Mouse (Mus musculus): ENCODE measurements around the gene Smndc1. TPM values are rescaled to one million over a fixed set of nuclear protein-coding genes. Genes with fewer than 3 reads are reported as not detected.

Smndc1 gene
- 34.7 and 41.6 TPM in 2 replicates for polyA plus RNA-seq (2015; fragmentation: Nextera tagmentation; extraction: Ambion mirVana)

DNA sequence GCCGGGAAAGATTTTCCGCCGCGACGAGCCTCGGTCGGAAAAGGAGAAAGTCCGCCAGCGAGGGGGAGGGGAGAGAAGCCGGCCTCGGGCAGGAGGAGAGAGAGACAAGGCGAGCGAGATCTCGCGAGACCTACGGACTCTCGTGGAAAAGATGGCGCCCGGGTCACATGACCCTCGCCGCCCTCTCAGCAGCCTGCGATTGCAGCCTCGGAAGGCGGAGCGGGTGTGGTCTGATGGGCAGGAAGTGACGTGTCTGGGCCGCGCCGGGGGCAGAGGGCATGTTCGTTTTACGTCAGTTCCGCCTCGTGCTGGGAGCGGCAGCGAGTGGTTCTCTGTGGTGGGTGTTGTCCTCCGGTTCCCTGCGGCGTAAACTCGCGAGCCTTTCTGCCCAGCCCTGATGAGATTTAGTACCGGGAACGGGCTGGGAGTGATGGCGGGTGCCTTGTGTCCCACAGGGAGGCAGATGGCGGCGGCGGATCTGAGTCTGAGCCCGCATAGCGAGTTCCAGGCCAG lies at the start of gene Smndc1:
Smndc1 (minus strand) TSS at position 84 of the 513 bp plus-strand sequence.
- peak; percentile 98 for ATAC-seq (ENCODE audit: insufficient number of reproducible peaks, low FRiP score, low TSS enrichment, low read depth)
- no peaks in the 10 kb centered on the region for H3K27me3 ChIP-seq
- peak within 1 kb of the TSS; percentile 100 for H3K4me3 ChIP-seq (replicated peaks)
- under 1% methylated on average over 48 of the region's 48 CpGs for whole genome bisulfite sequencing
- no peaks in the 10 kb centered on the region for H3K9me3 ChIP-seq (replicated peaks)
- peaks cover 18% of the 10 kb centered on the region for H3K4me1 ChIP-seq
- H3K9ac ChIP-seq: peak within 1 kb of the TSS; percentile 94
- peak within 1 kb of the TSS; percentile 69 for H3K4me2 ChIP-seq (replicated peaks)
- H3K36me3 ChIP-seq: peaks cover 22% of the 10 kb centered on the region
- H3K27ac ChIP-seq (replicated peaks): peak within 1 kb of the TSS; percentile 99

DNA sequence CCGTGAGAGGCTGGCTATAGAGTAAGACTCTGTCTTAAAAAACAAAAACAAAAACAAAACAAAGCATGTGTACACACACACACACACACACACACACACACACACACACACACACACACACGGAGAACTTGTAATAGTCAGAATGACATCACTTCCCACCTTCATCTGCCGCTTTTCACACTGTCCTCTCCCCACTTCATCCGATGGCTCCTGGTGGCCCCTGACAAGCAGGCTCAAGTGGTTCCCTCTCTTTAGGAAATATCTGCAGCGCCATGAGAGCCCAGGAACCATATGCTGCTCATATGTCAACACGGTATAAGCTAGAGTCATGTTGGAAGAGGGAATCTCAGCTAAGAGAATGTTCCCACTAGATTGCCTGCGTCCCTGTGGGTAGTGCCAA lies 49.0 kb upstream of the Smndc1 start:
- Histone ChIP-seq H3K4me1 (no peaks in the 10 kb centered on the region), H3K9me3 (replicated peaks) (no peaks in the 10 kb centered on the region), H3K4me3 (replicated peaks) (no peak overlapping the region), H3K9ac (no peak overlapping the region), H3K36me3 (no peaks in the 10 kb centered on the region), H3K4me2 (replicated peaks) (no peak overlapping the region), H3K27ac (replicated peaks) (no peak overlapping the region), H3K27me3 (no peaks in the 10 kb centered on the region)
- no peak for ATAC-seq (ENCODE audit: insufficient number of reproducible peaks, low FRiP score, low TSS enrichment, low read depth)
- 70% methylated on average over 7 of the region's 7 CpGs for WGBS

DNA sequence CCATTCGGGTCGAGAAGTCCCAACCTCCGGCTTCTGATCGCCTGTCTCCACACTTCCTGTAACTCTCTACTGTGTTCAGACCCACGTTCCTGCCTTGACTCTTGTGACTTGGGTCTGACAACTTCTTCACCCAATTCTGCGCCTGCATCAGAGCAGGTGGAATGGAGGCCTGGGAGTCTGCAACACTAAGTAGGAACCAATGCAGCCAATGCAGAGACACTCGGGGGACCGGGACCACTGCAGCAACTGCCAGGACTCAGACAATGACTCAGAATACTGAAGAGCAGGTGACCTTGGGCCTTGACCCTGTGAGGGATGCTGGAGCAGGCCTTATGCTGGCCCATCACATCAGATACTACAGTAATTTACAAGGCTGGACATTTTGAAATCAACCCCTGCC lies 47.6 kb upstream of the Smndc1 start:
- H3K27ac ChIP-seq (replicated peaks): no peak overlapping the region

DNA sequence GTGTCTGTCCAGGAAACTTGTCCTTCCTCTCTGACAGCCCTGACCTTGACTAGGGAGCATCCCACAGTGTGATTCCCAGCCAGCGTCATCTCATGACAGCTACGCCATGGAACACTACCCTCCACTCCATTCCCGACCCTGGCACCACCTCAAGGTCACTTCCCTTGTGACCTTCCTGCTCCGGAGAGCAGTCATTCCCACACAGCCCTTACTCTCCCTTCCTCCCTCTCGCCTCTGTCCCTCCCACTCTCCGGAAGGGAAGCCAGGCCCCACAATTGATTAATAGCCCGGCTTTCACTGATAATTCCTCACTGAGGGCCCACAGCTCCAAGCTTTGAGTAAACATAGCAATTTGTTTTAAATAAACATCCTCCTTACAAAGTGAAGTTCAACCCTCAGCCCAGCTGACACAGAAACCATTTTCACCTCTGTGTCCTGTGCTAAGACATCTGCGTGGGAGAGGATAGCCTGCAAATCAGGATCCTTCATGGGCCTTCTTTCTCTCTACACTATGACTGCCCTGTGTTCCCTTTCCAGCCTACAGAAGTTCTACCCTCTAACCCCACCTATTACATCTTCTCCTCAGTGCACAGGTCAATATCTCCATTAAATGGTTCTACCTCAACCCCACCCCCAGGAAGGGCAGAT lies 47.1 kb upstream of the Smndc1 start:
- Histone ChIP-seq H3K4me2 (replicated peaks) (no peak overlapping the region), H3K4me3 (replicated peaks) (no peak overlapping the region), H3K4me1 (no peaks in the 10 kb centered on the region), H3K9me3 (replicated peaks) (no peaks in the 10 kb centered on the region), H3K36me3 (no peaks in the 10 kb centered on the region), H3K27me3 (no peaks in the 10 kb centered on the region), H3K27ac (replicated peaks) (no peak overlapping the region), H3K9ac (no peak overlapping the region)
- no peak for ATAC-seq (ENCODE audit: insufficient number of reproducible peaks, low FRiP score, low TSS enrichment, low read depth)
- 40% methylated on average over 8 of the region's 8 CpGs for WGBS

More for the DNA sequence above, 47.6 kb upstream of the Smndc1 start:
- WGBS: 89% methylated on average over 8 of the region's 8 CpGs
- no peaks in the 10 kb centered on the region for H3K27me3 ChIP-seq
- no peak overlapping the region for H3K4me2 ChIP-seq (replicated peaks)
- no peaks in the 10 kb centered on the region for H3K9me3 ChIP-seq (replicated peaks)
- no peak overlapping the region for H3K9ac ChIP-seq
- H3K4me3 ChIP-seq (replicated peaks): no peak overlapping the region
- ATAC-seq (ENCODE audit: insufficient number of reproducible peaks, low FRiP score, low TSS enrichment, low read depth): no peak
- no peaks in the 10 kb centered on the region for H3K36me3 ChIP-seq
- H3K4me1 ChIP-seq: no peaks in the 10 kb centered on the region

DNA sequence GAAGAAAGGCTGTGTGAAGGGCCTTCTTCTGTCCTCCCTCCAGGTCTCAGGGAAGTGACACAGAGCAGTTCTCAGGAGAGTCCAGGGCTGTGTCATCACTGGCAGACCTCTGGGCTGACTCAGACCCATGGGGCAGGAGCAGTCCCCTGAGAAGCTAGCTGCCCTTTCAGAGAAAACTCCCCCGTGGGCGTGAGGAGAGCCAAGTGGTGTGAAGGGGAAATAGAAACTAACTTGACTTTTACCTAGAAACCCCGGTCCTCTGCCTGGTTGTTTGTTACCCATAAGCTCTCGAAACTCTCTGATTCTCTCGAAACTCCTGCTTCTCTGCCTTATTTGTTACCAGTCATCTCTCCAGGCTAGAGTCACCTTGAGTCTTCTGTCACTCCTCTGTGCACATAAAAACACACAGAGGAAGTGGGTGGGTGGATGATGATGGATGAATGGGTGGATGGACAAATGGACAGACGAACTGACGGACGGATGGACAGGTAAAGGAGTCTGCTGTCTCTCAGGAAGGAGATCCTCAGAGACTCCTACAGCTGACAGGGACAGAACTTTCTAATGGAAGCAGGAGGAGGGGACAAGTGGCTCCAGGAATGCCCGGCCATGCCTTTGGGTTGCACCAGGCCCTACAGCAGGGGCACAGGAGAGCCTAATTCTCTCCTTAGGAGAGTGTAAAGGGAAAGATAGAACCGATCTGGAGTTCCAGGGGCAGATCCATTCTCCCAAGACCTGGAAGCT lies 43.7 kb upstream of the Smndc1 start:
- no peaks in the 10 kb centered on the region for H3K4me1 ChIP-seq
- 78% methylated on average over 10 of the region's 10 CpGs for WGBS
- ATAC-seq (ENCODE audit: insufficient number of reproducible peaks, low FRiP score, low TSS enrichment, low read depth): no peak

DNA sequence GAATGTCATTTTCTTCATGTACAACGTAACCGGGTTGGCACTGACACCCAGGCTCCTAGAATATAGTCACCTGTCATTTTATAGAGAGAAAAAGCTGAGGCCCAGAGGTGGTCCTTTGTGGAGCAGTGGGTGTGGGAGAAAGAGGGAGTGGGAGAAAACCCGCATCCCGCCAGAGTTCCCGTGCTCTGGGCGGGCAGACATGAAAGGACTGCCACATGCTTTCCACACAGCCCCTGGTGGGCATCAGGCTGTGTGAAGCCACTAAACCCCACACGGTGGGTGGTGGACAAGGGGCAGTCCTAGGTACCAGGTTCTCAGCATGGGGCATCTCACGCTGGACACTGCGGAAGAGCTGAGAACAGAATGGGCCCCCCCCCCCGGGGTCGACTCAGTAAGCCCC lies 40.6 kb upstream of the Smndc1 start:
- Histone ChIP-seq H3K9me3 (replicated peaks) (no peaks in the 10 kb centered on the region), H3K4me2 (replicated peaks) (no peak overlapping the region), H3K4me3 (replicated peaks) (no peak overlapping the region), H3K9ac (no peak overlapping the region), H3K36me3 (no peaks in the 10 kb centered on the region), H3K4me1 (peaks cover 7% of the 10 kb centered on the region), H3K27ac (replicated peaks) (no peak overlapping the region), H3K27me3 (no peaks in the 10 kb centered on the region)
- WGBS: 86% methylated on average over 11 of the region's 11 CpGs
- no peak for ATAC-seq (ENCODE audit: insufficient number of reproducible peaks, low FRiP score, low TSS enrichment, low read depth)

More for the DNA sequence above, 43.7 kb upstream of the Smndc1 start:
- H3K9me3 ChIP-seq (replicated peaks): no peaks in the 10 kb centered on the region
- no peak overlapping the region for H3K4me3 ChIP-seq (replicated peaks)
- H3K4me2 ChIP-seq (replicated peaks): no peak overlapping the region
- no peaks in the 10 kb centered on the region for H3K36me3 ChIP-seq
- no peak overlapping the region for H3K27ac ChIP-seq (replicated peaks)
- no peak overlapping the region for H3K9ac ChIP-seq
- H3K27me3 ChIP-seq: no peaks in the 10 kb centered on the region

DNA sequence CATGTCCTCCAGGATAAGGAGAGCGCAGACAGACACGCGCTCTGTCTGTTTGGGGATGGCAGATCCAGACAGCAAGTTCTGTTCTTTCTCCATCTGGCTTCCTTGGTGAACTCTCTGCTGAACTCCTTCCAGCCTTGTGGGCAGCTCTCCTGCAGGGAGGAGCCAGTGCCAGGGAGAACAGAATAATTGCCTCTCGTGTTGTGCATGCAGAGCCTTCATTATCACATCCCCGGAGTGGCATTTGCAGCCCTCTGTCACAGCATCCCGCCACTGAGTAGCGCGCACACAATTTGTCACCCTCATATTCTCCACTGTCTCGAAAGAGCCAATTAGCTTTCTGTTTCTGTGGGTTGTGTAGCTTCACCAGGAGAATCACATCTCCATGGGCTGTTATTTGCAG lies 40.0 kb upstream of the Smndc1 start:
- Histone ChIP-seq H3K4me3 (replicated peaks) (no peak overlapping the region), H3K9ac (no peak overlapping the region), H3K4me2 (replicated peaks) (no peak overlapping the region), H3K27me3 (0 out of 2 replicates have a peak, but pooled peaks cover 3% of the 10 kb centered on the region), H3K9me3 (replicated peaks) (no peaks in the 10 kb centered on the region), H3K27ac (replicated peaks) (no peak overlapping the region), H3K36me3 (no peaks in the 10 kb centered on the region), H3K4me1 (peaks cover 7% of the 10 kb centered on the region)
- WGBS: 70% methylated on average over 9 of the region's 9 CpGs
- no peak for ATAC-seq (ENCODE audit: insufficient number of reproducible peaks, low FRiP score, low TSS enrichment, low read depth)

DNA sequence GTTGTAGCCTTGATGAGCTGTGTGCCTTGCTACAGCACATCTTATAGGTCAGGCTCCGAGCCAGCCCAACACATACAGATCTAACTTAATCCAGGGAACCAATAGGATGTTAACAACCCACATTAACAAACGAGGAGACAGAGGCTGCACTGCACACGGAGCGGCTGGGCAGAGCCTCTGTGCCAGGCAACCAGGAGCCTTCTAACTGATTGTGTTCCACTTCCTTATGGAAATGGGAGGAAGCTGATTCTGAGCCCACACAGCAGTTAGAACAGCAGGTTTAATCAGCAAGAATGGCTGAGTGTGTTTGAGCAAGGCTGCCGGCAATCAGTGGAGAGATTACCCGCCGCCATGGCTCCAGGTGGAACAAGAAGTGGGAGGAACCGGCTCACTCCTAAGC lies 37.4 kb upstream of the Smndc1 start:
- Histone ChIP-seq H3K36me3 (no peaks in the 10 kb centered on the region), H3K4me1 (peaks cover 7% of the 10 kb centered on the region), H3K27ac (replicated peaks) (no peak overlapping the region), H3K9ac (no peak overlapping the region), H3K4me3 (replicated peaks) (no peak overlapping the region), H3K4me2 (replicated peaks) (no peak overlapping the region), H3K9me3 (replicated peaks) (no peaks in the 10 kb centered on the region), H3K27me3 (0 out of 2 replicates have a peak, but pooled peaks cover 3% of the 10 kb centered on the region)
- no peak for ATAC-seq (ENCODE audit: insufficient number of reproducible peaks, low FRiP score, low TSS enrichment, low read depth)
- 52% methylated on average over 8 of the region's 8 CpGs for WGBS

DNA sequence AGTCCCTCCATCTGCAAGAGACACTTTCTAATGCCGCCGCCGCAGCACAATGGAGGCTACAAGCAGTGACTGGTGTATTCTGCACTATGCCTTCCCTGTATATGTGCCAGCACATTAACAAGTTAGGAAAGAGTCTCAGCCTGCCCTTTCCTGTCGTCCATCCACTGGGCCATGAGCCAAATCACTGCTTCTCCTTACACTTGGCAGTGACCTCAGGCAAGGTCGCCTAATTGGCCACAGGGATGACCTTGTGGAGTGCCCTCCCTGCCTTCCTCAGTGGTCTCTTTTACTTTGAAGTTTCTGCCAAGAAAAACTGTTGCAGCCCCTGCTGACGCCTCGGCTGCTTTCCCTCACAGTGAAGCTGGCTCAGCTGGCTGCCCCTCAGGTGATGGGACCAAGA lies 37.0 kb upstream of the Smndc1 start:
- Histone ChIP-seq H3K9me3 (replicated peaks) (no peaks in the 10 kb centered on the region), H3K4me1 (peaks cover 7% of the 10 kb centered on the region), H3K36me3 (no peaks in the 10 kb centered on the region), H3K27ac (replicated peaks) (no peak overlapping the region), H3K27me3 (0 out of 2 replicates have a peak, but pooled peaks cover 3% of the 10 kb centered on the region), H3K9ac (no peak overlapping the region), H3K4me3 (replicated peaks) (no peak overlapping the region), H3K4me2 (replicated peaks) (no peak overlapping the region)
- no peak for ATAC-seq (ENCODE audit: insufficient number of reproducible peaks, low FRiP score, low TSS enrichment, low read depth)
- WGBS: 44% methylated on average over 7 of the region's 7 CpGs

DNA sequence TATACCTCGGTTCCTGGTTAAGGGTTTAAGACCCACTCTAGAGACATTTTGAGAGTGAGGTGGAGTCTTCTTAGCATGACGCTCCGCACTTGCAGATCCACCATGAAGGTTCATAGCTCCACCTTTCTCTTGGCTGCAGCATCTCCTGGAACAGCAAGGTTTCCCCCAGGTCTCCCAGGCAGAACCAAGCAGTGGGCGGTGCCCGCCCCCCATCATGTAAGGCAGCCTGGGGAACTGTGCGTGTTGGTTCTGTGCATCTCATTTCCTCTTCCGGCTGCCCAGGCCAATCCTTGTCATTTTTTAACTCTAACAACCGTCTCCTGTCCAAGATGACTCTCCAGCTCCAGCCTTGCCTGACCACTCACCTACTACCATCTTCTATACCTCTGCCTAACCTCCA lies 35.4 kb upstream of the Smndc1 start:
- WGBS: 82% methylated on average over 8 of the region's 8 CpGs
- H3K4me3 ChIP-seq (replicated peaks): no peak overlapping the region
- no peaks in the 10 kb centered on the region for H3K36me3 ChIP-seq
- H3K4me1 ChIP-seq: peaks cover 15% of the 10 kb centered on the region
- 0 out of 2 replicates have a peak, but pooled peaks cover 3% of the 10 kb centered on the region for H3K27me3 ChIP-seq
- no peak for ATAC-seq (ENCODE audit: insufficient number of reproducible peaks, low FRiP score, low TSS enrichment, low read depth)
- H3K4me2 ChIP-seq (replicated peaks): no peak overlapping the region
- no peak overlapping the region for H3K27ac ChIP-seq (replicated peaks)
- no peaks in the 10 kb centered on the region for H3K9me3 ChIP-seq (replicated peaks)
- no peak overlapping the region for H3K9ac ChIP-seq

DNA sequence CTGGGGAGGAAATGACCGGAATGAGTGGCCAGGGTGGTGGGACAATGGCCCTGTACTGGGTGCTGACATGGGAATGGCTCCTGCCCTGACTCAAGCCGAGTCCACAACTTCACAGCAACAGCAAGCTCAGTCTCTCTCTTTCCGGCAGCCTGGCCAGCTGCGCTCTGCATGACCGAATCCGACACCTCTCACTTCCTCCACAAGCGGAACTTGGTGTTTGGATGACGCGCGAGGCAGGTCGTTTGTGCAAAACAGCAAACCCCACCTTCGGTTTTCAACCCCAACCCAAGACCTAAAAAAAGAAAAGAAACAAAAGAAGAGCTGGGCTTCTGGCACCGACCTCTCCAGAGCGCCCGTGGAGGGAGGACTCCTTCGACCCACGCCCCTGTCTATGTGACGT lies 34.3 kb upstream of the Smndc1 start:
- Histone ChIP-seq H3K9me3 (replicated peaks) (no peaks in the 10 kb centered on the region), H3K4me3 (replicated peaks) (no peak overlapping the region), H3K4me2 (replicated peaks) (no peak overlapping the region), H3K27ac (replicated peaks) (no peak overlapping the region), H3K4me1 (peaks cover 17% of the 10 kb centered on the region), H3K9ac (no peak overlapping the region), H3K36me3 (no peaks in the 10 kb centered on the region), H3K27me3 (0 out of 2 replicates have a peak, but pooled peaks cover 3% of the 10 kb centered on the region)
- 68% methylated on average over 18 of the region's 18 CpGs for WGBS
- ATAC-seq (ENCODE audit: insufficient number of reproducible peaks, low FRiP score, low TSS enrichment, low read depth): no peak

Measured in embryonic facial prominence, embryonic 15.5 days (tissue).